Mouse (Mus musculus): ENCODE results near the gene Paox. TPM values are rescaled to one million over a fixed set of nuclear protein-coding genes. Genes with fewer than 3 reads are reported as not detected.

Paox gene
- polyA plus RNA-seq, 1 experiment from 2014 or later, result 17.1 TPM

GRCm38 (mm10) chr7:140090601-140091000, 25.0 kb upstream of the Paox start:
- Histone ChIP-seq H3K36me3 (ENCODE audit: control insufficient read depth, insufficient read depth, low read length) (no peaks in the 10 kb centered on the region), H3K27ac (ENCODE audit: low read depth, low read length) (no peak overlapping the region), H3K9me3 (replicated peaks; ENCODE audit: control insufficient read depth, low read length) (no peaks in the 10 kb centered on the region), H3K27me3 (ENCODE audit: control insufficient read depth, insufficient read depth, low read length) (no peaks in the 10 kb centered on the region), H3K4me3 (ENCODE audit: low read depth, low read length) (no peak overlapping the region), H3K4me1 (ENCODE audit: control insufficient read depth, insufficient read depth, low read length) (no peaks in the 10 kb centered on the region), H3K9ac (ENCODE audit: low read depth, low read length) (no peak overlapping the region), H3K4me2 (no peak overlapping the region)
- ATAC-seq (replicated peaks; ENCODE audit: insufficient number of reproducible peaks, low FRiP score, low TSS enrichment), result no peak
- WGBS (ENCODE audit: insufficient replicate concordance), result 76% methylated on average over 10 of the region's 10 CpGs

DNA sequence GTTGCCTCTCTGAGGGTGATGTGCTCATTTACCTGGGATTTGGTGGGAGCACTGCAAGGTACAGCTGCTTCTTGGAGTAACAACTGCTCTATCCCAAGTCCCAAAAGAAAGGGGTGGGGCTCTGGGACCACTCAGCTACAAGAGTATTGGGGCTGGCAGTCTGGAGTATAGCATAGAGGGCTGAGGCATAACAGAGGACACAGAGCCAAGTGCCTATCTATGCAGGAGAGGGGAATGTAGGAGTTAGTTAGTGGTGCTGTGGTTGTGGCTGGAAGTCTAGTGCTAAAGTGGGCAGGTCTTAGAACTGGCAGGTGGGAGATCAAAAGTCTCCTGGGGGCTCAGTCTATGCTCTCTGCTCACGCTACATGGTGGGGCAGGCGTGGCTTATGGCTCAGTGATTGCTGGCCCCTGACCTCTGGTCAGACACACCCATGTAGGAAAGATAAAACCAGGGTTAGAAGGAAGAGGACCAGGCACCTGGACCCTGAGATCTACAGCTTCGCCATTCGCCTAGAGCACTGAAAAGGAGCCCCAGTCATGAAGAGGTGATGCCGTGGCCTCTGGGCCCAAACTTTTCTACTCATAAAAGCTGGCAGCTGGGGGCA, 22.6 kb upstream of the Paox start, which contains the start of gene Prap1:
Gene Prap1, plus strand, starts transcription at position 472 of the 605 bp plus-strand sequence.
- H3K36me3 ChIP-seq (ENCODE audit: control insufficient read depth, insufficient read depth, low read length), result no peaks in the 10 kb centered on the region
- no peaks in the 10 kb centered on the region for H3K9me3 ChIP-seq (replicated peaks; ENCODE audit: control insufficient read depth, low read length)
- no peak within 1 kb of the TSS for H3K4me3 ChIP-seq (ENCODE audit: low read depth, low read length)
- no peak within 1 kb of the TSS for H3K27ac ChIP-seq (ENCODE audit: low read depth, low read length)
- no peak within 1 kb of the TSS for H3K9ac ChIP-seq (ENCODE audit: low read depth, low read length)
- H3K4me1 ChIP-seq (ENCODE audit: control insufficient read depth, insufficient read depth, low read length), result no peaks in the 10 kb centered on the region
- WGBS (ENCODE audit: insufficient replicate concordance), result 58% methylated on average over 5 of the region's 5 CpGs
- H3K27me3 ChIP-seq (ENCODE audit: control insufficient read depth, insufficient read depth, low read length), result no peaks in the 10 kb centered on the region
- no peak within 1 kb of the TSS for H3K4me2 ChIP-seq
- no peak for ATAC-seq (replicated peaks; ENCODE audit: insufficient number of reproducible peaks, low FRiP score, low TSS enrichment)

DNA sequence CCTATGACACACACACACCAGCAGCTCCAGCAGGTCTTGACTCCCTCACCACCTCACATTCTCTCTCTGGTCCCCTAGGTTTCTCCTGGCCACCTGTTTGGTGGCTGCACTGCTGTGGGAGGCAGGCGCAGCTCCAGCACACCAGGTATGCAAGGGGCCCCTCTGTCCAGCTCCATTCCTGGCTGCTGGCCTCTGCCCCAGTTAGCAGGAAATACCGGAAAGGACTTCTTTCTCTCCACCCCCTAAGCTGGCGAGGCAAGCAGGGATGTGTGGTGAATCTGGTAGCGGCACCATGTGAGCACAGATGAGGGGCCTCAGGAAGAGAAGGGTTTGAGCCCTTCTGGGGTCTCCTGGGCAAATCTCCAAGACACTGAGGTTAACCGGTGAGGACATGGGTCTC, 20.6 kb upstream of the Paox start:
- H3K27ac ChIP-seq (ENCODE audit: low read depth, low read length), result no peak overlapping the region
- H3K9me3 ChIP-seq (replicated peaks; ENCODE audit: control insufficient read depth, low read length), result no peaks in the 10 kb centered on the region
- H3K27me3 ChIP-seq (ENCODE audit: control insufficient read depth, insufficient read depth, low read length), result no peaks in the 10 kb centered on the region
- no peaks in the 10 kb centered on the region for H3K4me1 ChIP-seq (ENCODE audit: control insufficient read depth, insufficient read depth, low read length)
- WGBS (ENCODE audit: insufficient replicate concordance), result 48% methylated on average over 5 of the region's 5 CpGs
- no peak overlapping the region for H3K4me2 ChIP-seq
- no peaks in the 10 kb centered on the region for H3K36me3 ChIP-seq (ENCODE audit: control insufficient read depth, insufficient read depth, low read length)
- ATAC-seq (replicated peaks; ENCODE audit: insufficient number of reproducible peaks, low FRiP score, low TSS enrichment), result 0 out of 2 replicates have a peak, but pooled peaks have one; percentile 12
- no peak overlapping the region for H3K4me3 ChIP-seq (ENCODE audit: low read depth, low read length)
- H3K9ac ChIP-seq (ENCODE audit: low read depth, low read length), result no peak overlapping the region

DNA sequence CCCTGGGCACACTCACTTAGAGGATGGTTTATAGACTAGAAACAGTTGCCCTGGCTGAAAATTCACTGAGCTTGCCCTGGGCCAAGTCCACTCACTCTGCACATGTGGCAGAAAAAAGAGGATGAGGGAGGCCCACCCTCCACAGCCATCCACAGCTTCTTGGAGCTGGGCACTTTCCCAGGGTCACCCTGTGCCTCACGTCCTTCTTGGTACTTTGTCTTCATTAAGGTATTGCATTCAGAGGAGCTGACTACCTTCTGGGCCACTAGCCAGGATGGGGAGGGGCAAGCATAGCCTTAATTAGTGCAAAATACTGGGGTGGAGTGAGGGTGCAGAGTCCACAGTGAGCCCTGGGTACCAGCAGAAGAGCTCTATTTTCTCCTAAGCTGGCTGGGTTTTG, 20.0 kb upstream of the Paox start:
- Histone ChIP-seq H3K4me2 (no peak overlapping the region), H3K9ac (ENCODE audit: low read depth, low read length) (no peak overlapping the region), H3K27me3 (ENCODE audit: control insufficient read depth, insufficient read depth, low read length) (no peaks in the 10 kb centered on the region), H3K36me3 (ENCODE audit: control insufficient read depth, insufficient read depth, low read length) (no peaks in the 10 kb centered on the region), H3K27ac (ENCODE audit: low read depth, low read length) (no peak overlapping the region), H3K4me1 (ENCODE audit: control insufficient read depth, insufficient read depth, low read length) (no peaks in the 10 kb centered on the region), H3K4me3 (ENCODE audit: low read depth, low read length) (no peak overlapping the region), H3K9me3 (replicated peaks; ENCODE audit: control insufficient read depth, low read length) (no peaks in the 10 kb centered on the region)
- ATAC-seq (replicated peaks; ENCODE audit: insufficient number of reproducible peaks, low FRiP score, low TSS enrichment), result no peak
- WGBS (ENCODE audit: insufficient replicate concordance), result 59% methylated on average over 1 of the region's 1 CpGs

- Histone ChIP-seq H3K9ac (ENCODE audit: low read depth, low read length) (no peak overlapping the region), H3K4me1 (ENCODE audit: control insufficient read depth, insufficient read depth, low read length) (peaks cover under 1% of the 10 kb centered on the region)
Measured at GRCm38 (mm10) chr7:140096055-140096454, 19.5 kb upstream of the Paox start.

DNA sequence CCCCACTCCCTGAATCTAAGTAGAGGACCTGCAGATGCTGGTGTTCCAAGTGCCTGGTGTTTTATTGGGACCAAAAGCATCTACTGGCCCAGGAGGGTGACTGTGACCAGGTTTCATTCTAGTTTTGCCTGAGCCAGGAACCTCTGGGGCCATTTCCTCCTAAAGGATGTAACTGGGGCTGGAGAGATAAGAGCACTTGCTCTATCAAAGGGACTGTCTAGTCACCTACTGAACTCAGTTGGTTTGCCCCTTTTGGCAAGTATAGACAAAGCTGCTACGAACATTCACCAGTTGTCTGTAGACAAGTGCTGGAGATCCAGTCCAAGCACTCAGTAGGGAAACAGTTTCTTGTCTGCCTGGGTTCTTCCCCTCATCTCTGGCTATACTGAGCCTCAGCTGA, 17.1 kb upstream of the Paox start:
- H3K4me1 ChIP-seq (ENCODE audit: control insufficient read depth, insufficient read depth, low read length), result peaks cover 5% of the 10 kb centered on the region
- no peak overlapping the region for H3K27ac ChIP-seq (ENCODE audit: low read depth, low read length)
- WGBS (ENCODE audit: insufficient replicate concordance), result 52% methylated on average over 1 of the region's 1 CpGs
- no peak overlapping the region for H3K4me2 ChIP-seq
- H3K36me3 ChIP-seq (ENCODE audit: control insufficient read depth, insufficient read depth, low read length), result no peaks in the 10 kb centered on the region
- H3K9ac ChIP-seq (ENCODE audit: low read depth, low read length), result no peak overlapping the region
- H3K27me3 ChIP-seq (ENCODE audit: control insufficient read depth, insufficient read depth, low read length), result no peaks in the 10 kb centered on the region
- ATAC-seq (replicated peaks; ENCODE audit: insufficient number of reproducible peaks, low FRiP score, low TSS enrichment), result no peak
- no peak overlapping the region for H3K4me3 ChIP-seq (ENCODE audit: low read depth, low read length)
- H3K9me3 ChIP-seq (replicated peaks; ENCODE audit: control insufficient read depth, low read length), result no peaks in the 10 kb centered on the region

More at GRCm38 (mm10) chr7:140096055-140096454, 19.5 kb upstream of the Paox start:
- Histone ChIP-seq H3K27ac (ENCODE audit: low read depth, low read length) (no peak overlapping the region), H3K9me3 (replicated peaks; ENCODE audit: control insufficient read depth, low read length) (no peaks in the 10 kb centered on the region), H3K27me3 (ENCODE audit: control insufficient read depth, insufficient read depth, low read length) (no peaks in the 10 kb centered on the region), H3K4me3 (ENCODE audit: low read depth, low read length) (no peak overlapping the region), H3K36me3 (ENCODE audit: control insufficient read depth, insufficient read depth, low read length) (no peaks in the 10 kb centered on the region), H3K4me2 (no peak overlapping the region)
- no peak for ATAC-seq (replicated peaks; ENCODE audit: insufficient number of reproducible peaks, low FRiP score, low TSS enrichment)

DNA sequence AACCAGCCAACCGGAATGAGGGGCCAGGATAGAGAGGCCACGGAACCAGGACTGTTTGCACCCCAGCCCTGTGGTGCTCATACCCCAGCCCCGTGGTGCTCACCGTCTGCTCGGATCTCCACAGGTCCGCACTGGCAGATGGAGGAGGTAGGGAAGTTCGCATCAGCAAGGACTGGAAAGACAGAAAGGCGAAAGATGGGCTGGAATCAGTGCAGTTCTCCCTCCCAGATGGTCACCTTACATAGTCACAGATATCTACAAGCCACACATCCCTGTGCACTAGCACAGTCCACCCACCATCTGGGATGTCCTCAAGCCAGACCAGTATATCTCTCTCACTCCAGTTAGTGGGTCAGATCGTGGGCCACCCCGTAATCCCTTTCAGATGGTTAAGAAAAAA, 14.1 kb upstream of the Paox start:
- Histone ChIP-seq H3K36me3 (ENCODE audit: control insufficient read depth, insufficient read depth, low read length) (peaks cover 4% of the 10 kb centered on the region; the same call in 1 of the 2 replicates), H3K27me3 (ENCODE audit: control insufficient read depth, insufficient read depth, low read length) (no peaks in the 10 kb centered on the region), H3K9ac (ENCODE audit: low read depth, low read length) (peak overlapping the region; percentile 82), H3K27ac (ENCODE audit: low read depth, low read length) (no peak overlapping the region), H3K9me3 (replicated peaks; ENCODE audit: control insufficient read depth, low read length) (no peaks in the 10 kb centered on the region), H3K4me1 (ENCODE audit: control insufficient read depth, insufficient read depth, low read length) (peaks cover 5% of the 10 kb centered on the region), H3K4me3 (ENCODE audit: low read depth, low read length) (peak overlapping the region; percentile 52), H3K4me2 (peak overlapping the region; percentile 82)
- 72% methylated on average over 10 of the region's 10 CpGs for whole genome bisulfite sequencing (ENCODE audit: insufficient replicate concordance)
- ATAC-seq (replicated peaks; ENCODE audit: insufficient number of reproducible peaks, low FRiP score, low TSS enrichment), result no peak

DNA sequence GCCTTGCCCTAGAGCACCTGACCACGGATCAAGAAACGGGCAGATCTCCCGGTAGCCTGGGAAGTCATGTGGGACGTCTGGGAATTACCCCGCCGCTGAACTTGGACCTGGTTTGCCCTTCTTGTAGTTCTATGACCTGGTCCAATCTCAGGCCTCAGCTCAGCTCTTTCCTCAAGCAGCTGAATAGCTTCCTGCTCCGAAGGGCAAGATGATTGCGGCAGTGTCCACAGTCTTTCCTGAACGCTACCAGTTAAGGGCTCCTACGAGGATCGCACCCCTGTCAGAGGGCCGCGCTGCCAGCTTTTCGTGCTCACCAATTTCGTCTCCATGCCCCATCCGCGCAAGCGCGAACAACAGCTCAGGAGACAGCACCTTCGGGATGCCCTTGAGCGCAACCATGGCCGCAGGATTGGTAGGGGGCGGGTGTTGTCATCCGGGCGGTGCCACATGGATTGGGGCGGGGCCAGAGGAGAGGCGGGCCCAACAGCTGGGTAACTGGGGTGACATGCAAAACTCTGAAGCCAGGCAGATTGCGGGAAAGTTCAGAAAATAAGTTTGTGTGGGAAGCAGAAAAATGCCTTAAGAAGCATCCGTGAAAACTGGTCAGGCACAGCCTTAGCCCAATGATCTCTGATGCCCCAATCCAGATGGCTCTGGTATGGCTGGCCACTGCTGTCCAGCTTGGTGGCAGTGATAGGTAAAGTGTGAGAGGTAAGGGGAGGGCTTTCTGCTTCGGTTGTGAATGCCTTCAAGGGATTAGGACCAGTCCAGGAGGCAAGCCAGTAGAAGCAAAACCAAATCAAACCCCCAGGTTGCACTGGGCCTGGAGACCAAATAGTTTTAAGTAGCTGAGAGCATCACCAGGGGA, 13.4 kb upstream of the Paox start, which contains the start of gene Fuom:
Gene Fuom, minus strand, starts transcription at position 449 of the 868 bp plus-strand sequence.
- Histone ChIP-seq H3K27me3 (ENCODE audit: control insufficient read depth, insufficient read depth, low read length) (no peaks in the 10 kb centered on the region), H3K4me3 (ENCODE audit: low read depth, low read length) (peak within 1 kb of the TSS; percentile 52), H3K9ac (ENCODE audit: low read depth, low read length) (peak within 1 kb of the TSS; percentile 82), H3K4me2 (peak within 1 kb of the TSS; percentile 82), H3K9me3 (replicated peaks; ENCODE audit: control insufficient read depth, low read length) (no peaks in the 10 kb centered on the region), H3K27ac (ENCODE audit: low read depth, low read length) (peak within 1 kb of the TSS; percentile 73; the same call in 1 of the 2 replicates), H3K36me3 (ENCODE audit: control insufficient read depth, insufficient read depth, low read length) (peaks cover 4% of the 10 kb centered on the region; the same call in 1 of the 2 replicates), H3K4me1 (ENCODE audit: control insufficient read depth, insufficient read depth, low read length) (peaks cover 5% of the 10 kb centered on the region)
- ATAC-seq (replicated peaks; ENCODE audit: insufficient number of reproducible peaks, low FRiP score, low TSS enrichment), result peak; percentile 82
- WGBS (ENCODE audit: insufficient replicate concordance), result 1% methylated on average over 30 of the region's 30 CpGs

Measured in heart, embryonic 11.5 days (tissue).